Mouse (Mus musculus) heart, embryonic 15.5 days (tissue): ENCODE measurements around the gene Cfb. TPM values are rescaled to one million over a fixed set of nuclear protein-coding genes. Genes with fewer than 3 reads are reported as not detected.

Experiments used
- ATAC-seq: fragments of 200-750 bp; cut with Nextera tagmentation; replicated peaks from 2 replicates; pipeline ENCODE4 v1.8.0; 2017; ENCODE audit warnings: low read depth, moderate TSS enrichment; ENCODE audit not compliant: insufficient number of reproducible peaks, insufficient read depth, low FRiP score
- H3K27ac ChIP-seq: fragments of 300-500 bp; sonication (generic); 2 replicates; pipeline ENCODE4 v1.5.1; 2015; ENCODE audit warnings: mild to moderate bottlenecking, inconsistent platforms
- H3K27me3 ChIP-seq: fragments of 300-500 bp; sonication (generic); 2 replicates; pipeline ENCODE4 v1.6.1; 2015; ENCODE audit warnings: inconsistent platforms
- H3K36me3 ChIP-seq: fragments of 300-500 bp; sonication (generic); 2 replicates; pipeline ENCODE4 v1.6.1; 2015; ENCODE audit warnings: mild to moderate bottlenecking, inconsistent platforms
- H3K4me1 ChIP-seq: fragments of 300-500 bp; sonication (generic); replicated peaks from 2 replicates; pipeline ENCODE4 v1.6.1; 2015; ENCODE audit warnings: inconsistent platforms
- H3K4me2 ChIP-seq: fragments of 300-500 bp; sonication (generic); 2 replicates; pipeline ENCODE4 v1.6.1; 2015; ENCODE audit warnings: inconsistent platforms, mild to moderate bottlenecking, moderate library complexity
- H3K4me3 ChIP-seq: fragments of 300-500 bp; sonication (generic); 2 replicates; pipeline ENCODE4 v1.5.1; 2015; ENCODE audit warnings: mild to moderate bottlenecking, inconsistent platforms
- H3K9ac ChIP-seq: fragments of 300-500 bp; sonication (generic); 2 replicates; pipeline ENCODE4 v1.6.1; 2015; ENCODE audit warnings: mild to moderate bottlenecking, inconsistent platforms
- H3K9me3 ChIP-seq: fragments of 300-500 bp; sonication (generic); replicated peaks from 2 replicates; pipeline ENCODE4 v1.6.1; 2016; ENCODE audit warnings: inconsistent platforms
- WGBS: fragments of 180-500 bp; shearing (Covaris S2); methylation state at CpG from one replicate; pipeline ENCODE4 v1.1.7; 2015; ENCODE audit warnings: mixed read lengths; 5-methylcytosine and 5-hydroxymethylcytosine counted together
- polyA plus RNA-seq: library from polyadenylated mRNA; unstranded; fragments of >200 nt; fragmentation: Nextera tagmentation; extraction: Ambion mirVana; gene quantifications from 2 replicates; pipeline ENCODE4 v1.2.1, GENCODE M21; 2015

The Cfb gene
- polyA plus RNA-seq, 1 experiment from 2014 or later, result 1.8 TPM

- Histone ChIP-seq H3K4me2 (peak overlapping the region; percentile 98), H3K27ac (peak overlapping the region; percentile 60), H3K9ac (peak overlapping the region; percentile 94), H3K36me3 (peaks cover 45% of the 10 kb centered on the region), H3K4me3 (peak overlapping the region; percentile 99), H3K27me3 (no peaks in the 10 kb centered on the region), H3K9me3 (no peaks in the 10 kb centered on the region), H3K4me1 (peaks cover 19% of the 10 kb centered on the region)
- ATAC-seq, result no peak
- 2% methylated on average over 25 of the region's 25 CpGs for WGBS
Measured at GRCm38 (mm10) chr17:34850517-34851125, 11.7 kb downstream of the Cfb start.

DNA sequence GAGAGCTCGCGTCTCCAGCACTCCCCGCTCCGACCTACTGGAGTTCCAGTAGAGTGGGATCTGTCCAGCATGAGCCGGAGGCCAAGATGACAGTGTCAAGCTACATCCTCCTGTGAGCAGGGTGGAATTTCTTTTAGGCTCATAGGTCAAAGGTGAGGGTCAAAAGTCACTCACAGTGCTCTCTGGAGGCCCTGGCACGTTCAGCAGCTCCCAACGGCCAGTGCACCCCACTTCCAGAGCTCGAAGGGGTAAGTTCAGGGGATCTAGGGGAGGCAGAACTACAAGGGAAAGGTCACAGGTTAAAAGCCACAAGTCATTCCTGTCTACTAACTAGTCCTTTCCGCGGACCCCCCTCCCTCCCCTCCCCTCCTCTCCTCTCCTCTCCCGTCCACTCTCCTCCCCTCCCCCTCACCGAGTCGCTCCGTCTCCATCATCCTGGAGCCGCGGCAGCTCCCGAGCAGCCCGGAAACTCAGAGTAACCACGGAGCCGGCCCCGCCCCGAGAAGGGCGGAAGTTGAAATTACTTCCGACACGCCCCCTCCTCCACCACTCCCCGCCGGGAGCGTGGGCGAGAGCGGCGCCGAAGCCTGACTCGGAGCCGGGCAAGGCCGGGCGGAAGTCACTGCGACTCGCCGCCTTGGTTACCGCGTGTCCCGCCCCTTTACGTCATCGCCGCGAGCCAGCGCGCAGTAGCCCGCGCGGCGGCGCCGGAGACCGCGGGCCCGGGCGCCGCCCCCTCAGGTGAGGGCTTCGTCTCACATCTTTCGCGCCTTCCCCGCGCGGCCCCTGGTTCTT lies 12.4 kb downstream of the Cfb start, which contains the start of the genes Skiv2l and Nelfe:
TSS of gene Skiv2l (minus strand) at position 489 of the 795 bp plus-strand sequence.
TSS of gene Nelfe (plus strand) at position 670 of the 795 bp plus-strand sequence.
- Histone ChIP-seq H3K9me3 (no peaks in the 10 kb centered on the region), H3K9ac (peak within 1 kb of the TSS; percentile 94), H3K36me3 (peaks cover 41% of the 10 kb centered on the region), H3K4me1 (peaks cover 19% of the 10 kb centered on the region), H3K4me3 (peak within 1 kb of the TSS; percentile 99), H3K27ac (peak within 1 kb of the TSS; percentile 60), H3K4me2 (peak within 1 kb of the TSS; percentile 98), H3K27me3 (no peaks in the 10 kb centered on the region)
- WGBS, result under 1% methylated on average over 60 of the region's 65 CpGs
- ATAC-seq, result peak; percentile 98

GRCm38 (mm10) chr17:34847615-34848014 lies 14.7 kb downstream of the Cfb start:
- H3K9me3 ChIP-seq, result no peaks in the 10 kb centered on the region
- H3K4me2 ChIP-seq, result no peak overlapping the region
- H3K27ac ChIP-seq, result no peak overlapping the region
- H3K9ac ChIP-seq, result no peak overlapping the region
- no peaks in the 10 kb centered on the region for H3K27me3 ChIP-seq
- no peak overlapping the region for H3K4me3 ChIP-seq
- no peak for ATAC-seq
- H3K36me3 ChIP-seq, result peaks cover 39% of the 10 kb centered on the region
- 88% methylated on average over 7 of the region's 7 CpGs for WGBS
- peaks cover 19% of the 10 kb centered on the region for H3K4me1 ChIP-seq

GRCm38 (mm10) chr17:34847192-34847591 lies 15.1 kb downstream of the Cfb start:
- peaks cover 43% of the 10 kb centered on the region for H3K36me3 ChIP-seq
- no peak overlapping the region for H3K27ac ChIP-seq
- no peak overlapping the region for H3K9ac ChIP-seq
- peaks cover 19% of the 10 kb centered on the region for H3K4me1 ChIP-seq
- H3K4me3 ChIP-seq, result no peak overlapping the region
- no peaks in the 10 kb centered on the region for H3K9me3 ChIP-seq
- H3K4me2 ChIP-seq, result no peak overlapping the region
- no peak for ATAC-seq
- whole genome bisulfite sequencing, result 89% methylated on average over 6 of the region's 6 CpGs
- H3K27me3 ChIP-seq, result no peaks in the 10 kb centered on the region

DNA sequence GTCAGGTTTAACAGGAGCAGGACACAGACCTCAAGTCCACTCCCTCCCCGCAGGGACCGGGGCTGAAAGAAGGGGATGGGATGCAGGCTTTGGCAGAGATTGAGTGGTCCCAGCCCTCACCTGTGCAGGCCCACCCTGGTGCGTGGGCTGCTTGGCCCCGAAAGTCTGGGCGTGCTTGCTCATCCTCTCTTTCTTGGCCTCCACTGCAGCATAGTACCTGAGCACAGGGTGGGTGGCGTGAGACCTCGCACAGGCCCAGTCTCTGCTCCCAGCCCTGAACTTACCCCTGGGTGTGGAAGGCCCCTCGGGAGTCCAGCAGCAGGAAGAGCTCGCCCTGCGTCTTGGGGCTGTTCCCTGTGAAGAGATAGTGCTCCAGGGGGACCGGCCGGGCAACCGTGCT lies 17.4 kb downstream of the Cfb start:
- H3K9me3 ChIP-seq, result no peaks in the 10 kb centered on the region
- no peaks in the 10 kb centered on the region for H3K27me3 ChIP-seq
- H3K9ac ChIP-seq, result no peak overlapping the region
- no peak for ATAC-seq
- H3K27ac ChIP-seq, result no peak overlapping the region
- peaks cover 5% of the 10 kb centered on the region for H3K4me1 ChIP-seq
- no peak overlapping the region for H3K4me2 ChIP-seq
- 91% methylated on average over 13 of the region's 13 CpGs for WGBS
- H3K4me3 ChIP-seq, result no peak overlapping the region
- peaks cover 65% of the 10 kb centered on the region for H3K36me3 ChIP-seq

DNA sequence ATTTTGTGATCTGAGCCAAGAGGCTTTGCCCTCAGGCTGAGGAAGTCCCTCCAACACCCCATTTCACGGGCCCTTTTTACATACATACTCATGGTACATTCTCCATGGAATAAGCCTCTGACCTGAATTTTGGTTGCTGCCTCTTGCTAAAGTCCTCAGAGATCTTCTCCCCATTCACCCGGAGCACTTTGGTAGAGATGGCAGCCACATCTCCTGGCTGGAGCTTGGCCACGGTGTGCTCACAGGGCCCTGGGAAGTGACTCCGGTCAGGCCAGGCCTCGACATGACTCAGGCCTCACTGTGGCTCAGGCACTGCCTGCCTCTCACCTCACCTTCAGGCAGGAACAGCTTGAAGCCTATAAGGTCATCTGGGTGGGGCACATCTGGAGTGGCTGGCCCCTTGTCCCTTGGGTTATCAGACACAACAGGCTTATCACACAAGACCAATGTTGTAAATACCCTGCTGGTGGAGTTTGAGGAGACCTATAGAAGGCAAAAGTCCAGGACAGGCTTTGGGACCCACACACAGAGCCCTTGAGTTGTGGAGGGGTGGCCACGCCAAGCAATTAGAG lies 21.5 kb downstream of the Cfb start:
- Histone ChIP-seq H3K27me3 (no peaks in the 10 kb centered on the region), H3K4me1 (peaks cover 16% of the 10 kb centered on the region), H3K9ac (no peak overlapping the region), H3K9me3 (no peaks in the 10 kb centered on the region), H3K4me3 (no peak overlapping the region), H3K27ac (no peak overlapping the region), H3K4me2 (no peak overlapping the region), H3K36me3 (peaks cover 56% of the 10 kb centered on the region)
- 88% methylated on average over 6 of the region's 6 CpGs for WGBS
- no peak for ATAC-seq

DNA sequence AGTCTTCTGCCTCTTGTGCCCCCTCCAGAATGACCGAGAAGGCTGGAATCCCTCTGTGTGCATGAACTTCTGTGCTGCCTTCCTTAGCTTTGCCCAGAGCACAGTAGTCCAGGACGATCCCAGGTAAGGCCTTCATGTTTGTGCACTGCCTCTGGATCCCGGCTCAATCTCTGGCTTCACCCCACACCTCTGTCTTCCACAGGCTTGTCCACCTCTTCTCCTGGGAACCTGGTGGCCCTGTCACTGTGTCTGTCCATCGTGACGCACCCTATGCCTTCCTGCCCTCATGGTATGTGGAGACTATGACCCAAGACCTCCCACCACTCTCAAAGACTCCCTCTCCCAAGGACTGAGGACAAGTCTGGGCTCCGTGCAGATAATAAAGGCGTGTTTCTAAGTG lies 23.5 kb downstream of the Cfb start:
- Histone ChIP-seq H3K36me3 (peaks cover 44% of the 10 kb centered on the region), H3K27ac (no peak overlapping the region), H3K4me1 (peaks cover 20% of the 10 kb centered on the region), H3K9me3 (no peaks in the 10 kb centered on the region), H3K4me2 (no peak overlapping the region), H3K4me3 (no peak overlapping the region), H3K27me3 (no peaks in the 10 kb centered on the region), H3K9ac (no peak overlapping the region)
- no peak for ATAC-seq
- whole genome bisulfite sequencing, result 88% methylated on average over 7 of the region's 7 CpGs

DNA sequence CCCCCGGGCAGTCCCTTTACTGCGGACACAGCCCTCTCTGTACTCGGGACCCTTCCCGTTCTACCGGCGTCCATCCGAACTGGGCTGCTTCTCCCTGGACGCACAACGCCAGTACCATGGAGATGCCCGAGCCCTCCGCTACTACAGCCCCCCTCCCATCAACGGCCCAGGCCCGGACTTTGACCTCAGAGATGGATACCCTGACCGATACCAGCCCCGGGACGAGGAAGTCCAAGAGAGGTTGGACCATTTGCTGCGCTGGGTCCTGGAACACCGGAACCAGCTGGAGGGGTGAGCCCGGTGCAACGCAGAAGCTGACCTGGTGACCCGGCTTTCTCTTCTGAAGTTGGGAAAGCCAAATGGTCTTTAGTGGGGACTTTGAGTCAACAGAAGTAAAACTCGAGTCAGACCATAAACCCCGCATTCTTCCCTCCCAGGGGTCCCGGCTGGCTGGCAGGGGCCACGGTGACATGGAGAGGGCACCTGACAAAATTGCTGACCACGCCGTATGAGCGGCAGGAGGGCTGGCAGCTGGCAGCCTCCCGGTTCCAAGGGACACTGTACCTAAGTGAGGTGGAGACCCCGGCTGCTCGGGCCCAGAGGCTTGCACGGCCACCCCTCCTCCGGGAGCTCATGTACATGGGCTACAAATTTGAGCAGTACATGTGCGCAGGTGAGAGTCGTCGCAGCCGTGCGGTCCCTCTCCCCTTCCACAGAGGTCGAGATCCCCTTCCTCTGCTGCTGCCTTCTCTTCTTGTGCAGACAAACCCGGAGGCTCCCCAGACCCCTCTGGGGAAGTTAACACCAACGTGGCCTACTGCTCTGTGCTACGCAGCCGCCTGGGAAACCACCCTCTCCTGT lies 24.6 kb downstream of the Cfb start:
- Histone ChIP-seq H3K4me2 (peak overlapping the region; percentile 99), H3K36me3 (peaks cover 39% of the 10 kb centered on the region), H3K9me3 (no peaks in the 10 kb centered on the region), H3K27me3 (no peaks in the 10 kb centered on the region), H3K4me1 (peaks cover 20% of the 10 kb centered on the region), H3K27ac (peak overlapping the region; percentile 71), H3K4me3 (peak overlapping the region; percentile 92), H3K9ac (peak overlapping the region; percentile 75)
- ATAC-seq, result 0 out of 2 replicates have a peak, but pooled peaks have one; percentile 4
- 36% methylated on average over 43 of the region's 43 CpGs for WGBS

DNA sequence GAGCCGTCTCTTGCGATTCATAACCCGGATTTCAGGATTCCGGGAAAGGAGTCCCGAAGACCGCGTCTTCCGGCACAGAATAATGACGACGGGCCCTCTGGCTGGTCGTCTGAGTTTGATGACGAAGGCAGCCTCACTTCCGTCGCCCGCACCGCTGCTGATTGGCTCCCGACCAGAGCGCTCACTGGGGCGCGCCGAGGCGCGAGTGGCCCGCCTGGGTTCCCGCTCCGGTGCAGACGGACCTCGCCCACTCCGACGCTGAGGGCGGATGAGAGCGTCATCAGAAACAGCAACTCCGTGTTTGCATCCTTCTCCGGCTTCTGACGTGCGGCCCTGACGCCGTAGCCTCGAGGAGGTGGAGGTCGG lies 25.5 kb downstream of the Cfb start, which contains the start of the genes Stk19 and Dxo:
TSS of gene Stk19 (minus strand) at position 90 of the 366 bp plus-strand sequence.
TSS of gene Dxo (plus strand) at position 164 of the 366 bp plus-strand sequence.
- no peaks in the 10 kb centered on the region for H3K9me3 ChIP-seq
- peak within 1 kb of the TSS; percentile 92 for H3K4me3 ChIP-seq
- H3K9ac ChIP-seq, result peak within 1 kb of the TSS; percentile 75
- peak; percentile 92 for ATAC-seq
- WGBS, result under 1% methylated on average over 40 of the region's 40 CpGs
- peaks cover 20% of the 10 kb centered on the region for H3K4me1 ChIP-seq
- peak within 1 kb of the TSS; percentile 99 for H3K4me2 ChIP-seq
- H3K27me3 ChIP-seq, result no peaks in the 10 kb centered on the region
- peak within 1 kb of the TSS; percentile 71 for H3K27ac ChIP-seq
- peaks cover 34% of the 10 kb centered on the region for H3K36me3 ChIP-seq

DNA sequence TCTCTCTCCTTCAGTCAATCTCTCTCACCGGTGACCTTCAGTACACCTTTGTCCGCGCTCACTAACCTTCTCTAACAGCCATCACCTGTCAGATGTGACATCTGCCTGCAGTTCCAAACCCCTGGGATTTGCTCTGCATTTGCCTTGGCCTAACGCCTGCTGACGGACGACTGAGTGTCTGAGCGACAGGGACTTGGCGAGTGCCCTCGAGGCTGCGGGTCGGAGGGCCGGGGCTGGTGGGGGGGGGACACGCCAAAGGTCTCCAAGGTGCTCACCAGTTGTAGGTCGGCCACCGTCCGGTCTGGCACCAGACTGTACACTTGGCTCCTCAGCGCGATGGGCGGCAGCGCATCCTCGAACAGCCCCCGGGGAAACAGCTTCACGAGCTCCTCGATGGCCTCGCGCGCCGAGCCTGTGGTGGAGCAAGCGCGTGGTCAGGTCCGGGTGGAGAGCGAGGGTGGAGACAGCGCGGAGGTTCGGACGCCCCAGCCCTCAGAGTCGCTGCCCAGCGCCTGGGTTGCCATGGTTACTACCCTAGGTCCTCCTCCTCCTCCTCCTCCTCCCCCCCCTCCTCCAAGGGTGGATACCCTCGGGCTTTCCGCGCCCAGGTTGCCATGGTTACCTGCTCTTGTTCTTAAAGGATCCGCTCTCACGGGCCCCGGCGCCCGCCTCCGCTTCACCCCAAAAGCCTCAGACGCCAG lies 26.0 kb downstream of the Cfb start:
- Histone ChIP-seq H3K9me3 (no peaks in the 10 kb centered on the region), H3K9ac (peak overlapping the region; percentile 75), H3K27me3 (no peaks in the 10 kb centered on the region), H3K4me2 (peak overlapping the region; percentile 99), H3K36me3 (peaks cover 32% of the 10 kb centered on the region), H3K4me3 (peak overlapping the region; percentile 92), H3K4me1 (peaks cover 20% of the 10 kb centered on the region), H3K27ac (peak overlapping the region; percentile 71; the same call in 1 of the 2 replicates)
- 5% methylated on average over 44 of the region's 48 CpGs for WGBS
- ATAC-seq, result peak; percentile 56
